Mouse (Mus musculus) spleen, adult 2 months (tissue): ENCODE measurements around the gene 1810055G02Rik. TPM values are rescaled to one million over a fixed set of nuclear protein-coding genes. Genes with fewer than 3 reads are reported as not detected.
A peak's percentile ranks its signal among the peaks of the same experiment; 100 is the strongest.

Source experiments
- DNase-seq, 2 experiments: peaks; one replicate each; pipeline versions ENCODE4 v3.0.0 to v3.0.0-alpha.2; 2012 to 2021; ENCODE audit warnings: low spot score in 2 of 2, low read depth in 1 of 2
- H3K27ac ChIP-seq: fragments of 200-500 bp; 2 replicates; pipeline ENCODE4 v1.5.1; 2012; ENCODE audit warnings: low read length, inconsistent platforms; ENCODE audit not compliant: insufficient read depth
- H3K27me3 ChIP-seq: fragments of 200-500 bp; 2 replicates; pipeline ENCODE4 v1.6.1; 2012; ENCODE audit warnings: mild to moderate bottlenecking, moderate library complexity, low read length, inconsistent platforms; ENCODE audit not compliant: control insufficient read depth, insufficient read depth
- H3K36me3 ChIP-seq: fragments of 200-500 bp; 2 replicates; pipeline ENCODE4 v1.6.1; 2012; ENCODE audit warnings: mild to moderate bottlenecking, low read length, inconsistent platforms; ENCODE audit not compliant: control insufficient read depth, insufficient read depth
- H3K4me1 ChIP-seq: fragments of 200-500 bp; 2 replicates; pipeline ENCODE4 v1.6.1; 2011; ENCODE audit warnings: inconsistent platforms; ENCODE audit not compliant: control insufficient read depth, insufficient read depth, insufficient read length
- H3K4me3 ChIP-seq: fragments of 200-500 bp; 2 replicates; pipeline ENCODE4 v1.5.1; 2011; ENCODE audit warnings: mild to moderate bottlenecking, inconsistent platforms; ENCODE audit not compliant: insufficient read depth, insufficient read length; ENCODE audit errors: extremely low read depth
- CTCF ChIP-seq: fragments of 200-500 bp; IDR thresholded peaks from 2 replicates; pipeline ENCODE4 v1.5.1; 2011; ENCODE audit warnings: mild to moderate bottlenecking, inconsistent platforms; ENCODE audit not compliant: insufficient read depth, insufficient read length, insufficient replicate concordance; ENCODE audit errors: extremely low read depth
- POLR2A ChIP-seq: fragments of 200-500 bp; IDR thresholded peaks from 2 replicates; pipeline ENCODE4 v1.6.1; 2011; ENCODE audit warnings: low read depth, low read length, inconsistent platforms
- WGBS: fragments of 180-500 bp; shearing (Covaris S2); methylation state at CpG from one replicate; pipeline ENCODE4 v1.1.7; 2018; 5-methylcytosine and 5-hydroxymethylcytosine counted together
- polyA plus RNA-seq: library from polyadenylated mRNA; depleted of rRNA; stranded (reverse); fragments of >200 nt; gene quantifications from 2 replicates; pipeline ENCODE4 v1.2.3, GENCODE M21; 2012; rRNA removed

Gene 1810055G02Rik
- polyA plus RNA-seq: 6.7 and 11.0 TPM in 2 replicates

DNA sequence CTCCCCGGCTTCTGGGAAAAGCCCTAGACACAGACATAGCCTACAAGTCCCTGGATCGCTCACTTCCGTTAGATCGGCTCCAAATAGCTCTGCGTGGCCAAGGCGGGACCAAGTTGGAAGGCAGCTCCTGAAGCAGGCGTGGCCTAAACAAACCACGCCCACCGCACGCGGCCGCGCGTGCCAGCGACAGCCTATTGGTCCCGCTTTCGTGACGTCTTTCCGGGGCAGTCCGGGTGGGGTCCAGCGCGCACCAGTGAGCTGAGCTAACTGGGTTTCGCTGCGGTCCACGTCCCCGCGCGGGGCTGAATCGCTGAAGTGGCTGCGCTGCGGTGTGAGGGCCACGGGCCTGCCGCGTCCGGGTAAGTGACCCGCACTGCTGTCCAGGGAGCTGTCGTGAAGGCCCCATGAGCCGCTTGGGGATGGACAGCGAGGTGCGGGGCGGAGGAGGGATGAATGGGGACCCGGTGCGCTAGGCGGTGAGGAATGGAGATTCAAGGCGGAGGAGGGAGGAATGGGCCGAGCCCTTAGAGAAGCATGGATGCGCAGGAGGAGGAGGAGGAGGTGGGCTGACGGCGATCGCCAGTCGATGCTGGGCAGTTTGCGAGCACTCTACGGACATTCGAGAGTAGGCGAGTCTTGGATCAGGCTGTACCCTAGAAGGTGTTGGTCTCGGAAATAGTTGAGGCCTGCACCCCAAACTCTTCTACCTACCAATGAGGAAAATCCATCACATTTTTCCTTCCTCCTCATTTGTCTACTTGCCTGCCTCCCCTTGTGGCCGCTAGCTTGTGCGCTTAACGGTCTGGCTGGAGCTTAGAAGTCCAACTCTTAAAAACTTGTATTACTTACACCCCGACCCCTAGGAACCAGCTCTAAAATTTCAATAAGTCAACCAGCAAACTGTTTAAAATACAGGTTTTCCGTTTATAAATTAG, at the start of gene 1810055G02Rik:
Gene 1810055G02Rik (plus strand): TSS at position 216 of the 935 bp plus-strand sequence.
- Histone ChIP-seq H3K4me1 (peaks cover 8% of the 10 kb centered on the region; the same call in 1 of the 2 replicates), H3K27me3 (no peaks in the 10 kb centered on the region), H3K4me3 (peak within 1 kb of the TSS; percentile 80), H3K27ac (peak within 1 kb of the TSS; percentile 35; the same call in 1 of the 2 replicates), H3K36me3 (no peaks in the 10 kb centered on the region)
- 2% methylated on average over 61 of the region's 61 CpGs for WGBS
- peak; percentile 83 to 90 for DNase-seq
- peak; percentile 26; the same call in 1 of the 2 replicates for TF ChIP-seq POLR2A
- no peak for TF ChIP-seq CTCF

DNA sequence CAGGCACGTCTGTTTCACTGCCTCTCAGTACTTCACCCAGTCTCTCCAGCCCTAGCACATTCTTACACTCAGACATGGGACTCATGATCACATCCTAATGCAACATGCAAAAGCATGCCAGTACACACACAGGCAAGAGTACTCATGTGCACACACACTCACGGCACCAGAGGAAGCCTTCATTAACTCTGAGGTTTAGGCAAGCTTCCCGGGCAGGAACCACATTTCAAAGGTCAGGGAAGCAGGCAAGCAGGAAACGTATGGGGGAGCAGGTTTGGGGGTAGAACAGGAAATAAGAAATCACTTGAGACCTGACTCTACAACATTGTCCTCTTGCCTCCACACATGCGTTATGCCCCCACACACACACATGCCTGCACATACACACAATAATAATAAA, 42.6 kb upstream of the 1810055G02Rik start:
- H3K4me1 ChIP-seq: peaks cover 25% of the 10 kb centered on the region
- TF ChIP-seq CTCF (no peak), POLR2A (no peak)
- WGBS: 10% methylated on average over 5 of the region's 5 CpGs

DNA sequence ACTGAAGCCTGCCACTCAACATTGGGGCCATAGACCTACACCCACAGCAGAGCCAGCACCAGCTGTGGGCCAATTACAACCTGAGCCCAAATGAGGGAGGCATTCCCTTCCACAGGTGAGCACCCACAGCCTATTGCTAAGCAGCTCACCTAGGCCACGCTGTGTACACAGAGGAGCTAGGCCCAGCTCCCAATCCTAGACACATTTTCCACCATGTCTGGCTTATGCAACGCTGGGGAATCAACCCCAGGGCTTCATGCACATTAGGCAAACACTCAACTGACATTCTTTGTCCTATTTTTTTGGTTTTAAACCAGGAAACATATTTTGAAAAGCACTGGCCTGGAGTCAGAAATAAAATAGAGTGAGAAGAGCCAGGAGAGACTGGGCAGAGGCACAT, 41.5 kb upstream of the 1810055G02Rik start:
- H3K4me1 ChIP-seq: peaks cover 25% of the 10 kb centered on the region
- TF ChIP-seq CTCF: no peak
- TF ChIP-seq POLR2A: no peak
- no peak overlapping the region for H3K4me3 ChIP-seq
- WGBS: 68% methylated on average over 2 of the region's 2 CpGs
- no peaks in the 10 kb centered on the region for H3K27me3 ChIP-seq
- no peaks in the 10 kb centered on the region for H3K36me3 ChIP-seq
- DNase-seq: no peak
- no peak overlapping the region for H3K27ac ChIP-seq

More for the DNA sequence above, 42.6 kb upstream of the 1810055G02Rik start:
- Histone ChIP-seq H3K27ac (no peak overlapping the region), H3K27me3 (no peaks in the 10 kb centered on the region), H3K4me3 (no peak overlapping the region), H3K36me3 (no peaks in the 10 kb centered on the region)
- DNase-seq: no peak

DNA sequence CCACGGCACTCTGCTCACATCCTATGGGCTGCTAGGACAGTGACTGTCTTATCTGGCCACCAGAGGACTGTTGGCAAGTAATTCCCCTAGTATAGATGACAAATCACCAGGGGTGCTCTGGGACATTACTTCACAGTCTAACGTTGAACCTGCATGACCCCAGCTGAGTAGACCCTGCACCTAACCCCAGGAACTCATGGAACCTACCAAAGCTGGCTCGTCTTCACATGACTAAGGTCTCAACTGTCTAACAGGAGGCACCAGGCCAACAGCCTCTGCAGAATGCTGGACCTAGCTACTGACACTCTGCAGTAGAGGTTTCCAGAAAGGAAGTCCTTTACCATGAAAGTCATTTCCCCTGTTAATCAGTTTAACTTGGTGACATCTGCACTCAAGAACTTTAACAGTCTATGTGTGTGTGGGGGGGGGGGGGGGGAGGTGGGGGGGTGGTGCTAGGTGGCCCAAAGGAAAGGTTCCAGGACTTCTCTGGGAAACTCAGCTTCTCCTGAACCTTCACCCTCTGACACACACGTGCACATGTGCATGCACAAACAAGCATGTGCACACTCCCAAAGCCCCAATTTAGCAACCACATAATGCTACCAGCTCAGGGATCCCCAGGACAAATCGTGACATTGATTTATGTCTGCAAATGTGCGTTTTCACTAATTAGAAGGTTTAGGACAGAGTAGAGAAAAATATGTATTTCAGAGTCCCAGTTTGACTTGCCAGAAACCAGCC, 40.8 kb upstream of the 1810055G02Rik start:
- H3K4me3 ChIP-seq: no peak overlapping the region
- H3K27me3 ChIP-seq: no peaks in the 10 kb centered on the region
- WGBS: 18% methylated on average over 6 of the region's 6 CpGs
- TF ChIP-seq POLR2A (no peak), CTCF (no peak)
- DNase-seq: no peak
- no peaks in the 10 kb centered on the region for H3K36me3 ChIP-seq
- no peak overlapping the region for H3K27ac ChIP-seq
- H3K4me1 ChIP-seq: peaks cover 25% of the 10 kb centered on the region

DNA sequence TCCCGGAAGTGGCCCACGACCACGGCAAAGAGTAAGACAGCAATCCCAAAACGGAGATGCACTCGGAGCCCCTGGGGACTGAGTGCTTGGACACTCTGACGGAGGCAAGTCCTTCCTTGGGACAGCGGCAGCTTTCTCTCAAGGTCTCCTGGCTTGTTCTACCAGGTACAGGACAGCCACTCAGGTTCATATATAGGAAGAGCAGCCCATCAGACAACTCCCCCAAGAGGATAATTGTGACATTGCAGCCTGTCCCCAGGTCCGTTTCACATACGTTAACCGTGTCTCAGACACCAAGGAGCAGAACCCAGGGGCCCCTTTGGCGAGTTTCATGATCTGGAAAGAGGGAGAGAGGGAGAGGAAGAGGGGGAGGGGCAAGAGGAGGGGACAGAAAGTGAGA, 40.1 kb upstream of the 1810055G02Rik start:
- Histone ChIP-seq H3K27ac (no peak overlapping the region), H3K36me3 (no peaks in the 10 kb centered on the region), H3K4me1 (peaks cover 25% of the 10 kb centered on the region), H3K4me3 (peak overlapping the region; percentile 47; the same call in 1 of the 2 replicates), H3K27me3 (no peaks in the 10 kb centered on the region)
- WGBS: 25% methylated on average over 11 of the region's 11 CpGs
- TF ChIP-seq POLR2A (no peak), CTCF (no peak)
- peak in 1 of 2 experiments; percentile 28 for DNase-seq

DNA sequence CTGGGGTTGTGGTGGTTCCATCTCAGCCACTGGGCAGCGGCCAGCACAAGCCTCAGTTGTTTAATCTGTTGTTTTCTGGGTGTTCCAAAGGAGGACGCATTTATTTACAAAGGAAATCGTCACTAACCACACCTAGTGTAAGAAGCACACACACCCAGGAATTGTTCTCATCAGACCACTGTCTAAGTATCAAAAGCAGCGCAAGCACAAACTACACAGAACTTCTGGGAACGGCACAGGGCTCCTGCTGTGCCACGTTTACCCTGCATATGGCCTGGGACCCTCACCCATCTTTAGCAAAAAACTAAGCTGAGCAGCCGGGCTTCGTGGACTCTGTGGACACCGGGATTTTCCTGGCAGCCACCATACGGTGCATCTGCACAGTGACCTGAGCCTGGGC, 39.5 kb upstream of the 1810055G02Rik start:
- peaks cover 25% of the 10 kb centered on the region for H3K4me1 ChIP-seq
- TF ChIP-seq CTCF (no peak), POLR2A (no peak)
- H3K27me3 ChIP-seq: no peaks in the 10 kb centered on the region
- WGBS: 58% methylated on average over 10 of the region's 10 CpGs
- no peaks in the 10 kb centered on the region for H3K36me3 ChIP-seq
- no peak overlapping the region for H3K4me3 ChIP-seq
- no peak overlapping the region for H3K27ac ChIP-seq
- DNase-seq: no peak
